13 mouse cellular contexts compared by ENCODE assay signal in genomic region chr3:119950070-119950469, GRCm38 (mm10).
DNase-seq lines count a peak whose midpoint lies in the region; ATAC-seq lines count a peak whose summit lies in the region.
"Had no signal": no experiment of that assay in that cellular context is flagged by ENCODE, and none has a peak within 500 bp of the region (broad histone marks: within the 10 kb centered on the region; RNA-seq: fewer than 3 reads in every experiment).

No protein-coding gene starts in this region.

- H3K4me1 ChIP-seq in intestine, embryonic 14.5 days (replicated peaks; ENCODE audit: control insufficient read depth, insufficient read depth, low read length) = peaks cover 2% of the 10 kb centered on the region; the same call in 1 of the 2 replicates
- 0 out of 2 replicates have a peak, but pooled peaks cover 4% of the 10 kb centered on the region for H3K4me1 ChIP-seq in intestine, embryonic 15.5 days (replicated peaks)
- peaks cover 24% of the 10 kb centered on the region for H3K4me1 ChIP-seq in midbrain, embryonic 14.5 days (ENCODE audit: control insufficient read depth, insufficient read depth, low read length)
- H3K4me1 ChIP-seq in midbrain, embryonic 11.5 days (ENCODE audit: control insufficient read depth, insufficient read depth, low read length) = peaks cover 12% of the 10 kb centered on the region
- peaks cover 54% of the 10 kb centered on the region for H3K4me1 ChIP-seq in forebrain, embryonic 13.5 days
- peaks cover 9% of the 10 kb centered on the region for H3K4me1 ChIP-seq in midbrain, embryonic 16.5 days (ENCODE audit: control insufficient read depth, insufficient read depth, low read length)
- H3K4me1 ChIP-seq: liver, embryonic 12.5 days had no signal

- no peaks in the 10 kb centered on the region for H3K9me3 ChIP-seq in intestine, embryonic 14.5 days (ENCODE audit: control insufficient read depth, low read length)
- H3K9me3 ChIP-seq in intestine, embryonic 15.5 days = no peaks in the 10 kb centered on the region
- H3K9me3 ChIP-seq in midbrain, embryonic 14.5 days (ENCODE audit: control insufficient read depth, low read length) = no peaks in the 10 kb centered on the region
- H3K9me3 ChIP-seq in midbrain, embryonic 11.5 days (ENCODE audit: control insufficient read depth, low read length) = no peaks in the 10 kb centered on the region
- no peaks in the 10 kb centered on the region for H3K9me3 ChIP-seq in forebrain, embryonic 13.5 days (replicated peaks)
- H3K9me3 ChIP-seq in midbrain, embryonic 16.5 days (replicated peaks; ENCODE audit: control insufficient read depth, low read length, poor library complexity, severe bottlenecking) = no peaks in the 10 kb centered on the region
- H3K9me3 ChIP-seq: liver, embryonic 12.5 days; stomach, embryonic 15.5 days had no signal

- H3K36me3 ChIP-seq in intestine, embryonic 14.5 days (ENCODE audit: control insufficient read depth, insufficient read depth, low read length) = no peaks in the 10 kb centered on the region
- H3K36me3 ChIP-seq in intestine, embryonic 15.5 days = no peaks in the 10 kb centered on the region
- H3K36me3 ChIP-seq in midbrain, embryonic 14.5 days (ENCODE audit: control insufficient read depth, insufficient read depth, low read length) = no peaks in the 10 kb centered on the region
- no peaks in the 10 kb centered on the region for H3K36me3 ChIP-seq in midbrain, embryonic 11.5 days (ENCODE audit: control insufficient read depth, insufficient read depth, low read length)
- H3K36me3 ChIP-seq in forebrain, embryonic 13.5 days (ENCODE audit: poor library complexity, severe bottlenecking) = no peaks in the 10 kb centered on the region
- no peaks in the 10 kb centered on the region for H3K36me3 ChIP-seq in midbrain, embryonic 16.5 days (ENCODE audit: control insufficient read depth, insufficient read depth, low read length)
- H3K36me3 ChIP-seq: liver, embryonic 12.5 days; stomach, embryonic 15.5 days had no signal

- no peak overlapping the region for H3K4me3 ChIP-seq in intestine, embryonic 14.5 days (ENCODE audit: low read depth, low read length)
- no peak overlapping the region for H3K4me3 ChIP-seq in intestine, embryonic 15.5 days (replicated peaks)
- no peak overlapping the region for H3K4me3 ChIP-seq in midbrain, embryonic 14.5 days (replicated peaks; ENCODE audit: low read depth, low read length)
- no peak overlapping the region for H3K4me3 ChIP-seq in midbrain, embryonic 11.5 days (ENCODE audit: low read depth, low read length)
- H3K4me3 ChIP-seq in forebrain, embryonic 13.5 days = no peak overlapping the region
- H3K4me3 ChIP-seq in midbrain, embryonic 16.5 days (ENCODE audit: low read depth, low read length) = no peak overlapping the region
- H3K4me3 ChIP-seq: liver, embryonic 12.5 days had no signal

- no peak for ATAC-seq in intestine, embryonic 14.5 days (replicated peaks; ENCODE audit: low FRiP score, low TSS enrichment, low read depth)
- ATAC-seq in intestine, embryonic 15.5 days = no peak
- no peak for ATAC-seq in midbrain, embryonic 14.5 days (ENCODE audit: low FRiP score, low TSS enrichment)
- no peak for ATAC-seq in midbrain, embryonic 11.5 days (ENCODE audit: low FRiP score)
- peak; percentile 29; the same call in 1 of the 2 replicates for ATAC-seq in forebrain, embryonic 13.5 days
- ATAC-seq in midbrain, embryonic 16.5 days = 0 out of 2 replicates have a peak, but pooled peaks have one; percentile 23
- ATAC-seq: liver, embryonic 12.5 days had no signal

- no peak for DNase-seq in intestine, embryonic 14.5 days (ENCODE audit: low spot score)
- peak; percentile 23 for DNase-seq in midbrain, embryonic 14.5 days
- no peak for DNase-seq in midbrain, embryonic 11.5 days (ENCODE audit: low spot score, missing footprints)
- DNase-seq in cerebellum, postnatal 10 days = no peak
- DNase-seq: cerebellum, adult 8-10 months; heart, postnatal 4 days; kidney, adult 9 months; lung, postnatal 10 days had no signal

- H3K27ac ChIP-seq in intestine, embryonic 14.5 days (ENCODE audit: low read depth) = no peak overlapping the region
- H3K27ac ChIP-seq in intestine, embryonic 15.5 days = no peak overlapping the region
- peak overlapping the region; percentile 70; the same call in 1 of the 2 replicates for H3K27ac ChIP-seq in midbrain, embryonic 14.5 days (replicated peaks; ENCODE audit: low read depth, low read length)
- no peak overlapping the region for H3K27ac ChIP-seq in midbrain, embryonic 11.5 days (ENCODE audit: low read depth, low read length)
- peak overlapping the region; percentile 81 for H3K27ac ChIP-seq in forebrain, embryonic 13.5 days
- H3K27ac ChIP-seq in midbrain, embryonic 16.5 days (ENCODE audit: low read length) = peak overlapping the region; percentile 66
- H3K27ac ChIP-seq: liver, embryonic 12.5 days; stomach, embryonic 15.5 days had no signal

- WGBS in intestine, embryonic 14.5 days = 81% methylated on average over 2 of the region's 2 CpGs
- 80% methylated on average over 2 of the region's 2 CpGs for WGBS in intestine, embryonic 15.5 days
- WGBS in midbrain, embryonic 14.5 days = 76% methylated on average over 2 of the region's 2 CpGs
- WGBS in midbrain, embryonic 11.5 days = 76% methylated on average over 2 of the region's 2 CpGs
- 43% methylated on average over 2 of the region's 2 CpGs for WGBS in forebrain, embryonic 13.5 days
- 70% methylated on average over 2 of the region's 2 CpGs for WGBS in midbrain, embryonic 16.5 days

- peak overlapping the region; percentile 41; the same call in 1 of the 2 replicates for H3K4me2 ChIP-seq in intestine, embryonic 14.5 days (ENCODE audit: low read length)
- no peak overlapping the region for H3K4me2 ChIP-seq in intestine, embryonic 15.5 days (replicated peaks)
- peak overlapping the region; percentile 53 for H3K4me2 ChIP-seq in midbrain, embryonic 14.5 days (ENCODE audit: low read length)
- no peak overlapping the region for H3K4me2 ChIP-seq in midbrain, embryonic 11.5 days
- no peak overlapping the region; the same call in 1 of the 2 replicates for H3K4me2 ChIP-seq in forebrain, embryonic 13.5 days
- H3K4me2 ChIP-seq in midbrain, embryonic 16.5 days (ENCODE audit: low read length) = no peak overlapping the region

- H3K27me3 ChIP-seq in intestine, embryonic 14.5 days (replicated peaks; ENCODE audit: control insufficient read depth, insufficient read depth, low read length) = no peaks in the 10 kb centered on the region
- no peaks in the 10 kb centered on the region for H3K27me3 ChIP-seq in intestine, embryonic 15.5 days (replicated peaks)
- no peaks in the 10 kb centered on the region for H3K27me3 ChIP-seq in midbrain, embryonic 14.5 days (ENCODE audit: control insufficient read depth, insufficient read depth, low read length)
- H3K27me3 ChIP-seq in midbrain, embryonic 11.5 days (ENCODE audit: control insufficient read depth, insufficient read depth, low read length) = no peaks in the 10 kb centered on the region; the same call in 1 of the 2 replicates
- H3K27me3 ChIP-seq in forebrain, embryonic 13.5 days = no peaks in the 10 kb centered on the region
- no peaks in the 10 kb centered on the region for H3K27me3 ChIP-seq in midbrain, embryonic 16.5 days (ENCODE audit: control insufficient read depth, insufficient read depth, low read depth, low read length)
- H3K27me3 ChIP-seq: liver, embryonic 12.5 days; stomach, embryonic 15.5 days had no signal

- H3K9ac ChIP-seq in intestine, embryonic 14.5 days (ENCODE audit: low read length) = no peak overlapping the region
- H3K9ac ChIP-seq in intestine, embryonic 15.5 days = no peak overlapping the region
- H3K9ac ChIP-seq in midbrain, embryonic 14.5 days (replicated peaks; ENCODE audit: low read length) = no peak overlapping the region
- H3K9ac ChIP-seq in midbrain, embryonic 11.5 days (ENCODE audit: low read length) = no peak overlapping the region
- H3K9ac ChIP-seq in forebrain, embryonic 13.5 days = no peak overlapping the region
- no peak overlapping the region for H3K9ac ChIP-seq in midbrain, embryonic 16.5 days (ENCODE audit: low read depth, low read length)
- H3K9ac ChIP-seq: liver, embryonic 12.5 days; stomach, embryonic 15.5 days had no signal

Comparison
In these comparisons a context has a peak if more than half of its experiments do, and no peak if none do; other contexts are left out.
1. ATAC-seq: peak in forebrain, embryonic 13.5 days (single experiment) and midbrain, embryonic 16.5 days (single experiment); none in intestine, embryonic 14.5 days (single experiment), intestine, embryonic 15.5 days (single experiment), midbrain, embryonic 14.5 days (single experiment) and midbrain, embryonic 11.5 days (single experiment).
2. H3K27ac ChIP-seq: peak in midbrain, embryonic 14.5 days (single experiment), forebrain, embryonic 13.5 days (single experiment) and midbrain, embryonic 16.5 days (single experiment); none in intestine, embryonic 14.5 days (single experiment), intestine, embryonic 15.5 days (single experiment) and midbrain, embryonic 11.5 days (single experiment).
3. H3K4me2 ChIP-seq: peak in intestine, embryonic 14.5 days (single experiment) and midbrain, embryonic 14.5 days (single experiment); none in intestine, embryonic 15.5 days (single experiment), midbrain, embryonic 11.5 days (single experiment), forebrain, embryonic 13.5 days (single experiment) and midbrain, embryonic 16.5 days (single experiment).